Mouse (Mus musculus): Measurements from ENCODE around the gene Celf6. TPM values are rescaled to one million over a fixed set of nuclear protein-coding genes. Genes with fewer than 3 reads are reported as not detected.

Gene Celf6
- total and polyA plus RNA-seq, 3 experiments: 0.13 TPM; not detected in 2

DNA sequence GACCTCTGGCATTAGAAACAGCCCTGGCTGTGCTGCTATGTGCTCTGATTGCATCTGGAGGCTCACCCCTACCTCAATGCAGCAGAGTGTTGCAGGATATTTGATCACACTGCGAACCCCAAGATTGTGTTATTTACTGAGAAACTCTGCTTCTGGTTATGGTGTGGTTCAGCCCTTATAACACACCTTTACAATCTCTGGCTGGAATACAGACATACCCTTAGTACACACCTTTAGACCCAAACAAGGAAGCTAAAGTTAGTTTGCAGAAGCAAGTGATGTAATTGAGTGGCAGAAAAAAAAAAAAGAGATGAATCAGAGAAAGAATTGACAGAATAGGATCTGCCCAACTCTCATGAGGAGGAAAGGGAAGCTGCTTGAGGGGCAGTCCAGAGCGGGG lies 33.2 kb downstream of the Celf6 start:
- H3K79me2 ChIP-seq (ENCODE audit: control insufficient read depth, insufficient read depth, low read length, poor library complexity): no peaks in the 10 kb centered on the region
- H3K36me3 ChIP-seq (ENCODE audit: control insufficient read depth in 1 of 2, insufficient read depth in 2 of 2, low read length in 2 of 2): no peaks in the 10 kb centered on the region
- TF ChIP-seq E2F4 (IDR thresholded peaks at IDR 0.05; ENCODE audit: borderline replicate concordance, low read depth, low read length) (no peak), UBTF (IDR thresholded peaks at IDR 0.05; ENCODE audit: borderline replicate concordance, insufficient read depth, low read depth, low read length) (no peak), GABPA (IDR thresholded peaks at IDR 0.05; ENCODE audit: low read depth, low read length) (no peak), NELFE (IDR thresholded peaks at IDR 0.05; ENCODE audit: low read depth, low read length) (no peak)
- no peaks in the 10 kb centered on the region for H3K4me1 ChIP-seq (ENCODE audit: control insufficient read depth in 1 of 2, insufficient read depth in 2 of 2, low read length in 2 of 2)
- no peak for DNase-seq (ENCODE audit: low read depth, low spot score)
- no peak overlapping the region for H3K4me3 ChIP-seq (ENCODE audit: control insufficient read depth in 1 of 2, insufficient read depth in 1 of 2, low read depth in 2 of 2, low read length in 2 of 2)
- H3K27me3 ChIP-seq (ENCODE audit: control insufficient read depth in 1 of 2, insufficient read depth in 2 of 2, low read length in 2 of 2): peaks cover 0 to 3% of the 10 kb centered on the region in 2 experiments; a peak in 2 of 4 replicates
- H3K9me3 ChIP-seq (replicated peaks; ENCODE audit: insufficient read depth, low read length): no peaks in the 10 kb centered on the region
- no peak overlapping the region for H3K27ac ChIP-seq (ENCODE audit: control insufficient read depth, low read depth, low read length)
- H3K9ac ChIP-seq (ENCODE audit: control insufficient read depth, low read depth, low read length, poor library complexity, severe bottlenecking): no peak overlapping the region

GRCm38 (mm10) chr9:59615797-59616196 lies 38.1 kb downstream of the Celf6 start:
- Histone ChIP-seq H3K9me3 (replicated peaks; ENCODE audit: insufficient read depth, low read length) (no peaks in the 10 kb centered on the region), H3K79me2 (ENCODE audit: control insufficient read depth, insufficient read depth, low read length, poor library complexity) (peaks cover 6% of the 10 kb centered on the region; the same call in 1 of the 2 replicates), H3K27ac (ENCODE audit: control insufficient read depth, low read depth, low read length) (no peak overlapping the region), H3K9ac (ENCODE audit: control insufficient read depth, low read depth, low read length, poor library complexity, severe bottlenecking) (no peak overlapping the region), H3K4me3 (ENCODE audit: control insufficient read depth in 1 of 2, insufficient read depth in 1 of 2, low read depth in 2 of 2, low read length in 2 of 2) (no peak overlapping the region), H3K4me1 (ENCODE audit: control insufficient read depth in 1 of 2, insufficient read depth in 2 of 2, low read length in 2 of 2) (peaks cover 0 to 10% of the 10 kb centered on the region in 2 experiments; a peak in 2 of 4 replicates), H3K27me3 (ENCODE audit: control insufficient read depth in 1 of 2, insufficient read depth in 2 of 2, low read length in 2 of 2) (no peaks in the 10 kb centered on the region), H3K36me3 (ENCODE audit: control insufficient read depth in 1 of 2, insufficient read depth in 2 of 2, low read length in 2 of 2) (peaks cover 0 to 10% of the 10 kb centered on the region in 2 experiments; a peak in 2 of 4 replicates)
- peak; percentile 14 for DNase-seq (ENCODE audit: low read depth, low spot score)
- no peak for TF ChIP-seq GATA1 (IDR thresholded peaks at IDR 0.05; ENCODE audit: low read depth, low read length)
- TF ChIP-seq JUND (IDR thresholded peaks at IDR 0.05; ENCODE audit: low read depth, low read length): no peak
- TF ChIP-seq MYB (IDR thresholded peaks at IDR 0.05; ENCODE audit: low read depth, low read length): no peak
- TF ChIP-seq CTCF (IDR thresholded peaks at IDR 0.05 in 2 of 3, conservative IDR thresholded peaks at IDR 0.05 in 1 of 3; ENCODE audit: control insufficient read depth in 1 of 3, insufficient read depth in 1 of 3, low read depth in 2 of 3, low read length in 3 of 3, poor library complexity in 1 of 3, severe bottlenecking in 1 of 3): peak in 1 of 3 experiments; percentile 5; a peak in 1 of 6 replicates
- TF ChIP-seq ZNF384 (IDR thresholded peaks at IDR 0.05; ENCODE audit: low read depth, low read length): peak; percentile 72

DNA sequence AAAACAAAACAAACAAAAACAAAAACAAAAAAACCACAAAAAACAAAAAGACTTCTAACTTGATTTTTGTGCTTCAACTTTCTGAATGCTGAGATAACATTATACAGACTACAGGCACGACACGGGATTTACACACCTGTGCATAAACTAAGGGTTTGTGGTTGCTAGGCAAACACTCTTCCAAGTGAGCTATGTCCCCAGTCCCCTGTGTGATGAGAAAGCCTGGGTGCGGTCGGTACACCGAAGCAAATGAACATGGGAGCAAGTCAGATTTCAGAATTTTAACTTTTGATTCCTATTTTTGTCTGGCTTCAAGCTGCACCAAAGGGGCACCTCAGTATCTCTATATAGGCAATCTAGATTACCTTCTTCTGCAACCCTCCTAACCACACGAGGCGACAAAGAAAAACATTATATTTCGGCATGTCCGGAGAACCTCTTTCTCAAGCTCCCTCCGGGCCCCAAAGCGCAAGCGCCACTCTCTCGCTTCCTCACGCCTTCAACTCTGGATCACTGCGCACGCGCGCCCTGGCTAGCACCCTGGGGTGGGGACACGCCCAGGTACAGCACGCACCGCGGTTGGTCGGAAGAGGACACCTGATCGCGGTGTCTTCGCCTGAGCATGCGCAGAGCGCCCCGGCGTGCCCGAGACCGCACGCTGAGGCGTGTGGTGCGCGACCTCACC lies 39.0 kb downstream of the Celf6 start, which contains the start of gene Parp6:
TSS of gene Parp6 (plus strand) at position 663 of the 685 bp plus-strand sequence.
- H3K9me3 ChIP-seq (replicated peaks; ENCODE audit: insufficient read depth, low read length): no peaks in the 10 kb centered on the region
- DNase-seq (ENCODE audit: low read depth, low spot score): peak; percentile 99
- H3K9ac ChIP-seq (ENCODE audit: control insufficient read depth, low read depth, low read length, poor library complexity, severe bottlenecking): peak within 1 kb of the TSS; percentile 85
- H3K79me2 ChIP-seq (ENCODE audit: control insufficient read depth, insufficient read depth, low read length, poor library complexity): peaks cover 6% of the 10 kb centered on the region; the same call in 1 of the 2 replicates
- peaks cover 0 to 10% of the 10 kb centered on the region in 2 experiments; a peak in 2 of 4 replicates for H3K36me3 ChIP-seq (ENCODE audit: control insufficient read depth in 1 of 2, insufficient read depth in 2 of 2, low read length in 2 of 2)
- peak within 1 kb of the TSS; percentile 73 for H3K27ac ChIP-seq (ENCODE audit: control insufficient read depth, low read depth, low read length)
- no peaks in the 10 kb centered on the region for H3K27me3 ChIP-seq (ENCODE audit: control insufficient read depth in 1 of 2, insufficient read depth in 2 of 2, low read length in 2 of 2)
- H3K4me1 ChIP-seq (ENCODE audit: control insufficient read depth in 1 of 2, insufficient read depth in 2 of 2, low read length in 2 of 2): peaks cover 0 to 10% of the 10 kb centered on the region in 2 experiments; a peak in 2 of 4 replicates
- H3K4me3 ChIP-seq (ENCODE audit: control insufficient read depth in 1 of 2, insufficient read depth in 1 of 2, low read depth in 2 of 2, low read length in 2 of 2): peak within 1 kb of the TSS; percentile 92 to 98
- TF ChIP-seq NELFE (IDR thresholded peaks at IDR 0.05; ENCODE audit: low read depth, low read length): peak; percentile 97
- TF ChIP-seq JUND (IDR thresholded peaks at IDR 0.05; ENCODE audit: low read depth, low read length): 0 out of 2 replicates have a peak, but pooled peaks have one; percentile 36
- peak; percentile 7; the same call in 1 of the 2 replicates for TF ChIP-seq SMC3 (IDR thresholded peaks at IDR 0.05; ENCODE audit: low read depth, low read length)
- TF ChIP-seq TCF12 (IDR thresholded peaks at IDR 0.05; ENCODE audit: low read depth, low read length): peak; percentile 44; the same call in 1 of the 2 replicates
- TF ChIP-seq MYB (IDR thresholded peaks at IDR 0.05; ENCODE audit: low read depth, low read length): no peak
- TF ChIP-seq MAFK (IDR thresholded peaks at IDR 0.05; ENCODE audit: borderline replicate concordance, low read depth, low read length): no peak
- TF ChIP-seq USF1 (IDR thresholded peaks at IDR 0.05; ENCODE audit: low read depth, low read length): peak; percentile 98
- TF ChIP-seq ELF1 (IDR thresholded peaks at IDR 0.05; ENCODE audit: low read depth, low read length): peak; percentile 68
- no peak for TF ChIP-seq E2F4 (IDR thresholded peaks at IDR 0.05; ENCODE audit: borderline replicate concordance, low read depth, low read length)
- no peak for TF ChIP-seq ZC3H11A (IDR thresholded peaks at IDR 0.05; ENCODE audit: low read depth, low read length)
- TF ChIP-seq POLR2A (IDR thresholded peaks at IDR 0.05; ENCODE audit: control insufficient read depth in 1 of 2, insufficient read depth in 1 of 2, low read depth in 1 of 2, low read length in 2 of 2, poor library complexity in 1 of 2): peak; percentile 11 to 97; a peak in 2 of 4 replicates
- TF ChIP-seq MXI1 (IDR thresholded peaks at IDR 0.05; ENCODE audit: low read depth, low read length): no peak; the same call in 1 of the 2 replicates
- TF ChIP-seq USF2 (IDR thresholded peaks at IDR 0.05; ENCODE audit: borderline replicate concordance in 1 of 2, insufficient read depth in 1 of 2, low read depth in 1 of 2, low read length in 2 of 2): peak in 1 of 2 experiments; percentile 84; a peak in 2 of 4 replicates
- TF ChIP-seq POLR2AphosphoS2 (IDR thresholded peaks at IDR 0.05; ENCODE audit: low read length): peak; percentile 90
- no peak for TF ChIP-seq MEF2A (IDR thresholded peaks at IDR 0.05; ENCODE audit: extremely low read depth, insufficient replicate concordance, low read depth, low read length, poor library complexity, severe bottlenecking)
- no peak for TF ChIP-seq RAD21 (IDR thresholded peaks at IDR 0.05; ENCODE audit: low read depth, low read length)
- peak; percentile 94 for TF ChIP-seq TBP (IDR thresholded peaks at IDR 0.05; ENCODE audit: low read depth, low read length)
- TF ChIP-seq EP300 (IDR thresholded peaks at IDR 0.05; ENCODE audit: low read depth in 1 of 2, low read length in 2 of 2): no peak

Measured in MEL (cell line).